Mouse (Mus musculus): ENCODE data around the gene Ssh2.

- TF ChIP-seq CTCF (IDR thresholded peaks at IDR 0.05; ENCODE audit: low read depth), result no peak
- TF ChIP-seq EP300 (optimal IDR thresholded peaks at IDR 0.05), result no peak
Measured at GRCm38 (mm10) chr11:77471407-77471806, 255.3 kb downstream of the Ssh2 start.
